Mouse (Mus musculus) intestine, embryonic 16.5 days (tissue): ENCODE measurements around the gene Tmprss13. TPM values are rescaled to one million over a fixed set of nuclear protein-coding genes. Genes with fewer than 3 reads are reported as not detected.

Source experiments
- ATAC-seq: fragments of 200-750 bp; cut with Nextera tagmentation; 2 replicates; pipeline ENCODE4 v1.8.0; 2017; ENCODE audit warnings: moderate TSS enrichment, moderate library complexity
- H3K27ac ChIP-seq: fragments of 300-500 bp; sonication (generic); 2 replicates; pipeline ENCODE4 v1.5.1; 2014; ENCODE audit warnings: mild to moderate bottlenecking, low read length
- H3K27me3 ChIP-seq: fragments of 300-500 bp; sonication (generic); replicated peaks from 2 replicates; pipeline ENCODE4 v1.6.1; 2014; ENCODE audit warnings: low read length, control low read depth, mixed read lengths; ENCODE audit not compliant: control insufficient read depth, insufficient read depth
- H3K36me3 ChIP-seq: fragments of 300-500 bp; sonication (generic); 2 replicates; pipeline ENCODE4 v1.6.1; 2014; ENCODE audit warnings: low read length, control low read depth; ENCODE audit not compliant: control insufficient read depth, insufficient read depth
- H3K4me1 ChIP-seq: fragments of 300-500 bp; sonication (generic); 2 replicates; pipeline ENCODE4 v1.6.1; 2014; ENCODE audit warnings: low read length, control low read depth, mixed read lengths; ENCODE audit not compliant: control insufficient read depth, insufficient read depth
- H3K4me2 ChIP-seq: fragments of 300-500 bp; sonication (generic); 2 replicates; pipeline ENCODE4 v1.6.1; 2014; ENCODE audit warnings: low read depth, low read length, control low read depth
- H3K4me3 ChIP-seq: fragments of 300-500 bp; sonication (generic); 2 replicates; pipeline ENCODE4 v1.5.1; 2014; ENCODE audit warnings: mild to moderate bottlenecking, low read length
- H3K9ac ChIP-seq: fragments of 300-500 bp; sonication (generic); 2 replicates; pipeline ENCODE4 v1.6.1; 2014; ENCODE audit warnings: low read depth, low read length
- H3K9me3 ChIP-seq: fragments of 300-500 bp; sonication (generic); 2 replicates; pipeline ENCODE4 v1.6.1; 2016; ENCODE audit warnings: low read length, control low read depth; ENCODE audit not compliant: control insufficient read depth
- WGBS: fragments of 180-500 bp; shearing (Covaris S2); extraction: QIAGEN DNeasy Blood & Tissue Kit; methylation state at CpG from one replicate; pipeline ENCODE4 v1.1.7; 2014; 5-methylcytosine and 5-hydroxymethylcytosine counted together
- polyA plus RNA-seq: library from polyadenylated mRNA; unstranded; fragments of >200 nt; fragmentation: Nextera tagmentation; extraction: Ambion mirVana; gene quantifications from 2 replicates; pipeline ENCODE4 v1.2.1, GENCODE M21; 2015

Tmprss13 gene
- polyA plus RNA-seq, 1 experiment from 2014 or later = 0.51 TPM

DNA sequence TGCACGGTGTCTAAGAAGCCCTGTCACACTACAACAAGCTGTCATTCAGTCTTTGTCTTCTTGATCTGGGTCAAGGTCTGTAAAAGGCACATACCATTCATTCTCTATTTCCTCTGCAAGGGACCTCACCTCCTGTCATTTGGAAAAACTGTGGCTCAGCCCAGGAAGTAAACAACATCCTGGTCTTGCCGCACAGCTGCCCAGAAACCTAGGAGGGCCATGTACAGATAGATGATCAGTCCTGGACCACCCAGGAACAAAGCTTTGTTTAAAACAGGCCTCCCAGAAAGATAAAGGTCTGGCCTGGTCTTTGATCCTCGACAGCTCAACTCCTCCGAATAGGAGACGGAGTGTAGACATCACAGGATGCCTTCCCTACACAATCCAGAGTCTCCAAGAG, 31.0 kb downstream of the Tmprss13 start:
- H3K27ac ChIP-seq = no peak overlapping the region
- H3K36me3 ChIP-seq = no peaks in the 10 kb centered on the region
- 21% methylated on average over 5 of the region's 5 CpGs for WGBS
- H3K4me1 ChIP-seq = no peaks in the 10 kb centered on the region
- H3K4me3 ChIP-seq = no peak overlapping the region
- no peak for ATAC-seq
- no peak overlapping the region for H3K4me2 ChIP-seq
- H3K9ac ChIP-seq = no peak overlapping the region
- no peaks in the 10 kb centered on the region for H3K9me3 ChIP-seq
- H3K27me3 ChIP-seq = no peaks in the 10 kb centered on the region

- H3K4me1 ChIP-seq = no peaks in the 10 kb centered on the region
- WGBS = 69% methylated on average over 2 of the region's 2 CpGs
Observed at GRCm38 (mm10) chr9:45355192-45355591, 36.3 kb downstream of the Tmprss13 start.

GRCm38 (mm10) chr9:45358356-45358755, 39.5 kb downstream of the Tmprss13 start:
- H3K4me2 ChIP-seq = no peak overlapping the region
- no peak overlapping the region for H3K4me3 ChIP-seq
- no peak overlapping the region for H3K27ac ChIP-seq
- no peak for ATAC-seq
- no peaks in the 10 kb centered on the region for H3K36me3 ChIP-seq
- WGBS = 35% methylated on average over 7 of the region's 7 CpGs
- no peaks in the 10 kb centered on the region for H3K27me3 ChIP-seq
- no peaks in the 10 kb centered on the region for H3K4me1 ChIP-seq
- H3K9ac ChIP-seq = no peak overlapping the region
- H3K9me3 ChIP-seq = no peaks in the 10 kb centered on the region

More at GRCm38 (mm10) chr9:45355192-45355591, 36.3 kb downstream of the Tmprss13 start:
- H3K36me3 ChIP-seq = no peaks in the 10 kb centered on the region
- no peaks in the 10 kb centered on the region for H3K9me3 ChIP-seq
- H3K9ac ChIP-seq = no peak overlapping the region
- H3K4me3 ChIP-seq = no peak overlapping the region
- no peak overlapping the region for H3K27ac ChIP-seq
- H3K27me3 ChIP-seq = no peaks in the 10 kb centered on the region
- ATAC-seq = no peak
- H3K4me2 ChIP-seq = no peak overlapping the region

GRCm38 (mm10) chr9:45362051-45362461, 43.2 kb downstream of the Tmprss13 start:
- ATAC-seq = no peak
- no peaks in the 10 kb centered on the region for H3K4me1 ChIP-seq
- no peaks in the 10 kb centered on the region for H3K27me3 ChIP-seq
- no peak overlapping the region for H3K4me3 ChIP-seq
- WGBS = 23% methylated on average over 2 of the region's 2 CpGs
- H3K36me3 ChIP-seq = no peaks in the 10 kb centered on the region
- H3K9ac ChIP-seq = no peak overlapping the region
- H3K9me3 ChIP-seq = no peaks in the 10 kb centered on the region
- H3K27ac ChIP-seq = no peak overlapping the region
- H3K4me2 ChIP-seq = no peak overlapping the region

DNA sequence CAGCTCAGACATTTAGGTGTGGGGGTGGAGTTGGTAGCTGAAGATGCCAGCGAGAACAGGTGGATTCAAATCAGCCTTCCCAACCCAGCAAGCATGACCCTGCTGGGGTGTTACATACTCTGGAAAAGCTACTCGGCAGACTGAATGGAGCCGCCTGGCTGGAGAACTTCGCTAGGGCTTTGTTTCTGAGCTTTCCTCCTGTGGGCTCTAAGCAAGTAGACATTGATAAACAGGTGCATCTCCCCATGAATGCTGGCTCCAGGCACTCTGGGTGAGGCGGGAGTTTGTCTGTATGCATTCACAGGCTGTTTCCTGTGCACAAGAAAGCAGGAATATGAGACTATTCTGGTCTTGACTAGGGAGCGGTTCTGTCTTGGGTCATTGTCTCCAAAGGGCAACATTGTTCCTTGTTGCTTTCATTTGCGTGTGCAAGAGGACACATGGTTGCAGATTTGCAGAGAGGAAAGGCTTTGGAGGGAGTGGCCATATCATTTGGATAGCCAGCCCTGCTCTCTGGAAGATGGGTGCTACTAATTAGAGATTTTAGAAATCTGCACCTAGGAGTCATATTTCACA, 44.8 kb downstream of the Tmprss13 start:
- H3K36me3 ChIP-seq = no peaks in the 10 kb centered on the region

DNA sequence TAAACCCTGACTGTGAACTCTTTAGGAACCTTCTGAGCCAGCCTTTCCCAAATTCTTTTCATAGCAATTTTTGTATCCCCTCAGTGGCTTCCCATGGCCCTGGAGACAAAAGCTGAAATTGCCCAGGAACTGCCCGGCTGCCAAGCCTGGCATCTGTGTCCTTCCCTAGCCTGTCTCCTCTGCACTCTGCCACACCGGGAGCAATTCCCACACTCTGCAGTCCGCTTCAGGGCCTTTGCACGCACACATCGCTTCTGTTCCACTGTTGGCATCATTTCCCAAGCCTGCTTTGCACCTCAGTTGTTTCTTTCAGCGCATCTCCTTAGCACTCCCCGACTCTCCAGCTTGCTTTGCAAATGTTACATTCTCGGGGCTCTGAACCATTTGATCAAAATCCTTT, 48.8 kb downstream of the Tmprss13 start:
- Histone ChIP-seq H3K4me1 (peaks cover 12% of the 10 kb centered on the region), H3K9ac (no peak overlapping the region), H3K4me2 (no peak overlapping the region), H3K9me3 (no peaks in the 10 kb centered on the region), H3K27me3 (no peaks in the 10 kb centered on the region; the same call in 1 of the 2 replicates), H3K36me3 (no peaks in the 10 kb centered on the region), H3K27ac (no peak overlapping the region), H3K4me3 (no peak overlapping the region)
- no peak for ATAC-seq
- 75% methylated on average over 8 of the region's 8 CpGs for WGBS

More for the DNA sequence above, 44.8 kb downstream of the Tmprss13 start:
- Histone ChIP-seq H3K9me3 (no peaks in the 10 kb centered on the region), H3K4me1 (no peaks in the 10 kb centered on the region), H3K9ac (no peak overlapping the region), H3K4me3 (no peak overlapping the region), H3K27me3 (no peaks in the 10 kb centered on the region), H3K4me2 (no peak overlapping the region), H3K27ac (no peak overlapping the region)
- WGBS = 63% methylated on average over 7 of the region's 7 CpGs
- ATAC-seq = no peak

- Histone ChIP-seq H3K4me3 (no peak overlapping the region), H3K9me3 (no peaks in the 10 kb centered on the region), H3K36me3 (no peaks in the 10 kb centered on the region), H3K4me2 (no peak overlapping the region), H3K9ac (no peak overlapping the region), H3K4me1 (peaks cover 12% of the 10 kb centered on the region), H3K27me3 (no peaks in the 10 kb centered on the region; the same call in 1 of the 2 replicates), H3K27ac (no peak overlapping the region)
- ATAC-seq = no peak
- 58% methylated on average over 5 of the region's 5 CpGs for WGBS
Observed at GRCm38 (mm10) chr9:45368341-45368901, 49.5 kb downstream of the Tmprss13 start.

- Histone ChIP-seq H3K9me3 (no peaks in the 10 kb centered on the region), H3K4me1 (peaks cover 12% of the 10 kb centered on the region), H3K4me3 (peak within 1 kb of the TSS; percentile 49), H3K36me3 (no peaks in the 10 kb centered on the region), H3K9ac (peak within 1 kb of the TSS; percentile 68), H3K27ac (peak within 1 kb of the TSS; percentile 41; the same call in 1 of the 2 replicates), H3K4me2 (peak within 1 kb of the TSS; percentile 94), H3K27me3 (no peaks in the 10 kb centered on the region; the same call in 1 of the 2 replicates)
- ATAC-seq = peak; percentile 74
- under 1% methylated on average over 28 of the region's 28 CpGs for WGBS
Observed at GRCm38 (mm10) chr9:45370117-45370561, 51.2 kb downstream of the Tmprss13 start, which contains the start of gene Fxyd6. Gene Fxyd6 (plus strand): TSS chr9:45370185.

- Histone ChIP-seq H3K9me3 (no peaks in the 10 kb centered on the region), H3K4me2 (peak overlapping the region; percentile 94), H3K9ac (peak overlapping the region; percentile 68), H3K27ac (peak overlapping the region; percentile 41; the same call in 1 of the 2 replicates), H3K27me3 (no peaks in the 10 kb centered on the region; the same call in 1 of the 2 replicates), H3K4me3 (peak overlapping the region; percentile 49), H3K4me1 (peaks cover 12% of the 10 kb centered on the region), H3K36me3 (no peaks in the 10 kb centered on the region)
- ATAC-seq = no peak; the same call in 1 of the 2 replicates
- 8% methylated on average over 25 of the region's 25 CpGs for WGBS
Observed at GRCm38 (mm10) chr9:45370616-45371336, 51.9 kb downstream of the Tmprss13 start.
